Mouse (Mus musculus) gastrocnemius, postnatal 14 days (tissue): ENCODE measurements around the gene Nckap1. TPM values are rescaled to one million over a fixed set of nuclear protein-coding genes. Genes with fewer than 3 reads are reported as not detected.
"Not testable (repeated sequence)": the region's sequence is repeated elsewhere in the genome, so short reads cannot be mapped to it uniquely, and the experiment has no call there.

Source experiments
- DNase-seq: peaks from one replicate; pipeline ENCODE4 v3.0.0; 2021; ENCODE audit warnings: mixed read lengths
- intact Hi-C: fragments of 180-260 bp; cut with DNase I; formaldehyde crosslinking; loops from one replicate; pipeline ENCODE4 v1.15.1; 2025; ENCODE audit warnings: low total_unique reads
- total RNA-seq, 2 experiments: library from RNA; stranded (reverse); gene quantifications; 2 replicates each; pipeline ENCODE4 v1.2.3; 2021

Nckap1 gene
- total RNA-seq, 2 experiments from 2014 or later, result 47.1 to 49.2 TPM

GRCm38 (mm10) chr2:80567411-80567810, 13.8 kb downstream of the Nckap1 start:
- intact Hi-C loops, result no loop called here

DNA sequence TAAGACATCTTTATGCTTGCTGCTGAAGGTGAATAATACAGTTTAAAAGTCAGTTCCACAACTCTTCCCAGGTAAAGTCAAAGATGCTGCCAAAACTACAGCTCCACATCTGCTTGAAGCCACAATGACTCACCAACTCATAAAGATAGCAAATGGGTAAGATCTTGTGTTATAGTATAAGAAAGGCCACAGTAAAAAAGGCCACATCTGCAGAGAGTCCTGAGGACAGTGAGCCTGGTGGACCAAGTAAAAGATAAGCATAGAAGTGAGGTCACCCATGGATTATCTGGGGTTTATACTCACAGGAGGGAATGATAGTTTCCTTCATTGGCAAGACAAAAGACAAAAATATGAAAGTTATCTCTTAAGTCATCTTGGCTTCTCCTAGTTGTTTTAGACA, 18.9 kb downstream of the Nckap1 start:
- intact Hi-C loops, result no loop called here

More at GRCm38 (mm10) chr2:80567411-80567810, 13.8 kb downstream of the Nckap1 start:
- DNase-seq, result no peak

DNA sequence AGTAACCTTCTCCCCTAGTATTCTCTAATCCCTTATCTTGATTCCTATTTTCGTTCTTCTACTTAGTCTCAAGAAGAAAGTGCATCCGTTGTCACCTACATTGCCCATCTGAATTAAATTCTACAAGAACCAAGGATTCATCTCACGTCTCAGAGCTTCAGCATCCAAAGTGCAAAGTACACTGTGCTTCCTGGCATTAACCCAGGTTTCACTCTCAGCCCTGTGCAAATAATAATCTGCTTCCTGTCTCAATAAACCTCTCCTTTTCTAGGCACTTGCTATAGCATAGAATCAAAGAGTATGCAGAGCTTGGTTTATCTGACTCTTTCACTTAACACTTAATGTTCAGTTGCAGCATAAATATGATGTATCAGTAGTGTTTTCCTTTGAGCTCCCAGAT, 19.7 kb downstream of the Nckap1 start:
- intact Hi-C loops, result no loop called here
- DNase-seq, result no peak

More for the DNA sequence above, 18.9 kb downstream of the Nckap1 start:
- no peak for DNase-seq

GRCm38 (mm10) chr2:80560773-80561172, 20.4 kb downstream of the Nckap1 start:
- intact Hi-C loops, result no loop called here
- no peak for DNase-seq

GRCm38 (mm10) chr2:80559655-80560054, 21.5 kb downstream of the Nckap1 start:
- intact Hi-C loops, result no loop called here
- no peak for DNase-seq

GRCm38 (mm10) chr2:80554442-80554841, 26.7 kb downstream of the Nckap1 start:
- intact Hi-C loops, result no loop called here
- DNase-seq, result no peak

DNA sequence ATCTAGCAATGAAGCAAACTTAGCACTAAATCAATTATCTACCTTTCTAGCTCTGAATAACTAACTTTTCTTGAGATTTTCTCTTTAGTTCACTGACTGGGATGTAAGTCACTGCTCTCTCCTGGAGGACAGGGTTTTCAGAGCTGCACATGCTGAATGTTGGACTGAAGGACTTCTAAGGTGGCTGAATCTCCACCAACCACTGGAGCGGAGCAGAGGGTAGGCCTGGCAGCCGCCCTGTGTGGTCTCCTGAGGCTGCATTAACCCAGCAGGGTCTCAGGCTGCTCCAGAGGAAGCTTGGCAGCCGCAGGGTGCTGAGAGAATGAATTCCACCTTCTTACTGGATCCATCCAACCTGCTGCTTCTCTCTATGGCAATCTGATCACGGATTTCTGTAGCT, 31.5 kb downstream of the Nckap1 start:
- intact Hi-C loops, result no loop called here
- DNase-seq, result no peak

DNA sequence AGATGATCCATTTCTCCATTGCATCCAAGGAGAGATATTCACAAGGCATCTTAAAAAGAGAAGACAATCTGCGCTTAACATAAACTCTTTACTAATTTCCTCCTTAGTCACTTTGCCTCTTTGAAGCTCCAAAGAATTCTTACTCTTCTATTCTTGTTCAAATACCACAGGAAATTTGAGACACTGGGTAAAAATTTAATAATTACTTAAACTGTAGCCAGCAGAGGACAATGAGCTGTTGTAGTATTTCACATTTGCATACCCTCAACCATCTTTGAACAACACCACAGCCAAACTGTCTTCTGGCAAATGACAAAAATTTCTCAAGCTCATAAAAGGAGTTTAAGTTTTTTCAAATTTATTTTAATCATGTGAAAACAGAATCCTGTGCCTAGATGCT, 33.3 kb downstream of the Nckap1 start:
- intact Hi-C loops, result no loop called here
- no peak for DNase-seq

GRCm38 (mm10) chr2:80542801-80543200, 38.4 kb downstream of the Nckap1 start:
- intact Hi-C loops, result no loop called here
- no peak for DNase-seq

- intact Hi-C loops, result loop anchor here (5.0 kb wide), 1 partner anchor 180 kb away; no protein-coding TSS in a partner anchor
- no peak for DNase-seq
These were observed 44.0 kb downstream of the Nckap1 start for GRCm38 (mm10) chr2:80537156-80537555.

DNA sequence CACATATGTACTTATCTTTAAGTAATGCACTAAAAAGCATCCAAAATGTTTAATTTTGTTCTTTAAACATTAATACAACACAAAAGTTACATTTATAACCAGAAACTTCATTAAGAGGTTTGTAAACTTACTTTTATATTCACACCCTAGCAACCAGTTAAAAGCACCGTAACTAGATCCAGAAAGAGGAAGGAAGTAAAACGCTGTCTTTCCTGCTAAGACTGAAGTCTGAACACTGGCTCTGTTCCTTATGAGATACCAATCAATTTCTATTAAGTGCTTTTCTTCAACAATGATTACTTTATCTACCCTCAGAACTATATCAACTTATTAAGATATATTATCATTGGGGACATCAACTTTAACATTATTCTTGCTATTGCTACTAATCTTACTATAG, 44.6 kb downstream of the Nckap1 start:
- DNase-seq, result no peak
- intact Hi-C loops, result loop anchor here (5.0 kb wide), 1 partner anchor 179 kb away; no protein-coding TSS in a partner anchor

GRCm38 (mm10) chr2:80524275-80524674, 56.9 kb downstream of the Nckap1 start:
- DNase-seq, result no peak
- intact Hi-C loops, result no loop called here

- intact Hi-C loops, result no loop called here
- DNase-seq, result no peak
These were observed 75.0 kb downstream of the Nckap1 start for GRCm38 (mm10) chr2:80506051-80506802.

DNA sequence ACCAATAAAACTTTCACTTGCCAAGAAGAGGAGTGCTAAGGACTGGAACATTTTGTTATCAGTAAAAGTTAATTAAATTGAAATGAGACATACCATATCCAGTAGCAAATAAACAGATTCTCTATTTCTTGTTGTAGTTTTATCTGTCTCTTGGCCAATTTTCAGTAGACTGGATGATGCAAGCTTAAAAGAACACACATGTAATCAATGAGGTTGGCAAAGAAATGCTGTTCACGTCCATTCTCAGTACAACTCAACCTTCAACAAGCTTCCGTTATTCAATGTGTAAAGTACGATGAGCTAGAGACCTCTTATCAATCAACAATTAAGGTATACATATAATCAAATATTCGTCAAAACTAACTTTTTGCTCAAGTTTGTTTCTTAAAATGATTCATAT, 79.0 kb downstream of the Nckap1 start:
- intact Hi-C loops, result no loop called here
- DNase-seq, result no peak

GRCm38 (mm10) chr2:80495304-80495703, 85.9 kb downstream of the Nckap1 start:
- intact Hi-C loops, DNase-seq: not testable (repeated sequence)

- intact Hi-C loops, result no loop called here
- DNase-seq, result peak; percentile 52
These were observed 94.3 kb downstream of the Nckap1 start for GRCm38 (mm10) chr2:80486851-80487250.

DNA sequence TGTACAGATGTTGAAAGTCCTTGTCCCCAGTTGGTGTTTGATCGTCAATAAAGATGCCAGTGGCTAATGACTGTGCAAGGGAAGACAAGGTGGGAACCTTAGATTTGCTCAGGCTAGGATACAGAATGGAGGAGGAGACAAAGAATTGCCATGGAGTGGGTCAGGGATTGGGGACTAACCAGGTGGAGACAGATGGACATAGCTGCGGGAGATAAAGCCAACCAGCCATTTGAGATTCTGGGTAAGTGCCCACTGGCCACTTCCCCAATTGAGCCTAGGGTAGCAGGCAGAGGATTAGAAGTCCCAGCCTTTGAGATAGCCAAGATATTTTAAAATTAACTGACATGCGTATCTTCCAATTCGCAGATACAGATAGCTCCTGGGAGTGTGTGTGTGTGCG, 96.2 kb downstream of the Nckap1 start:
- intact Hi-C loops, result no loop called here

DNA sequence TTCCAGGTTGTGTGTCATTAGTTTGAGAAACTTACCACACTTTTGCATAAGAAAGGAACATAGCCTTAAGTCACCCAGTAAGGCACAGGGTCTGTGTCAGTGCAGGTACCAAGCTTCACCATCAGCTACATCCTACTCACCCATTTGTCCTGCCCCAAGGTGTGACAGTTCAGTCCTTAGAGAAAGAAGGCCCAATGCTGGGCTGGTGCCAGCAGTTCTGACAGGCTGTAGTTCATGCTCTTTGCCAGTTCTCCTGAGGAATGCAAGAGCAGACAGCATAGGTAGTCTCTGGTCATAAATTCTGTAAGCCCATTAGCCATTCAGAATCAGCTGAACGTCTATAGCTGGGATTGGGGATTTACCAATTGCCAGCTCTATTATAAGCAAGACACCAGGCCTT, 105.3 kb downstream of the Nckap1 start:
- intact Hi-C loops, result no loop called here
- no peak for DNase-seq

More for the DNA sequence above, 96.2 kb downstream of the Nckap1 start:
- DNase-seq, result no peak

DNA sequence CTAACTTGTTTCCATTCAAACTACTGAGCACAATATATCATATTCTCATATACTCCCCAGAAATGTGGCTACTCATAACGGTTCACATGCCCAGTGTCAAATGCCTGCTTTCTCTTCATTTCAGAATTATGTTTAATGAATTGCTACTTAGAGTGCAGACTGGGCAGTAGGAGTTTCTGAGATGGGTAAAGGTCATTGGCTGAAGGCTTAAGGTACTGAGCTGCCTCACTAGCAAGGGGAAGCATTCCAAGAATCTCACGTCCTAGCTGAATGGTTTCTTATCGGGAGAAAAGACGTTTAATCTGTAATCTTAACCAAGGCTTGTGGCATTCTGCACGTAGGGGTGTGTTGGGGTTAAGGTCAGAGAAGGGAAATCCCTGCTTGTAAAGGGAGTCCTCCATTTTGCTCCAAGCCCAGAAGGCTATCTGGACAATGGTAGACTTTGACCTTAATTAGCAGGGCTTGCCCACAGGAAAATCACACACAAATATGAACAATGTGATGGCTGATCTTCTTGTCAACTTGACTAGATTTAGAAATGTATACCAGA, 106.9 kb downstream of the Nckap1 start:
- intact Hi-C loops, result no loop called here
- no peak for DNase-seq

GRCm38 (mm10) chr2:80465991-80466821, 115.0 kb downstream of the Nckap1 start:
- intact Hi-C loops, result no loop called here
- DNase-seq, result no peak
